Mouse (Mus musculus) lung, postnatal 36 days (tissue): ENCODE data around the gene 2610528J11Rik.
"Not testable (repeated sequence)": the region's sequence is repeated elsewhere in the genome, so short reads cannot be mapped to it uniquely, and the experiment has no call there.

ENCODE experiments used
- DNase-seq: peaks from one replicate; pipeline ENCODE4 v3.0.0; 2022; ENCODE audit warnings: mixed read lengths

The 2610528J11Rik gene

GRCm38 (mm10) chr4:118542510-118543157 lies 15.8 kb downstream of the 2610528J11Rik start:
- peak; percentile 35 for DNase-seq

GRCm38 (mm10) chr4:118543158-118543530 lies 16.3 kb downstream of the 2610528J11Rik start:
- DNase-seq, result peak; percentile 61

GRCm38 (mm10) chr4:118543592-118544260 lies 16.9 kb downstream of the 2610528J11Rik start, which contains the start of gene Tmem125:
TSS of gene Tmem125 (minus strand) at chr4:118544044.
- peak; percentile 89 for DNase-seq

GRCm38 (mm10) chr4:118544441-118545127 lies 17.8 kb downstream of the 2610528J11Rik start:
- DNase-seq, result no peak

- DNase-seq, result peak; percentile 32
These were observed 20.8 kb downstream of the 2610528J11Rik start for GRCm38 (mm10) chr4:118547424-118548129.

- DNase-seq, result not testable (repeated sequence)
These were observed 21.3 kb downstream of the 2610528J11Rik start for GRCm38 (mm10) chr4:118548130-118548480.

GRCm38 (mm10) chr4:118553039-118553649 lies 26.3 kb downstream of the 2610528J11Rik start:
- DNase-seq, result no peak

GRCm38 (mm10) chr4:118564062-118564925 lies 37.5 kb downstream of the 2610528J11Rik start:
- no peak for DNase-seq

- no peak for DNase-seq
These were observed 38.1 kb downstream of the 2610528J11Rik start for GRCm38 (mm10) chr4:118564926-118565279.

- DNase-seq, result peak; percentile 60
These were observed 39.4 kb downstream of the 2610528J11Rik start for GRCm38 (mm10) chr4:118566161-118566676.

- DNase-seq, result no peak
These were observed 41.9 kb downstream of the 2610528J11Rik start for GRCm38 (mm10) chr4:118568709-118569108.

GRCm38 (mm10) chr4:118569320-118569719 lies 42.5 kb downstream of the 2610528J11Rik start:
- no peak for DNase-seq

- DNase-seq, result no peak
These were observed 44.6 kb downstream of the 2610528J11Rik start for GRCm38 (mm10) chr4:118571441-118571840.

GRCm38 (mm10) chr4:118576097-118576496 lies 49.3 kb downstream of the 2610528J11Rik start:
- DNase-seq, result peak; percentile 87

GRCm38 (mm10) chr4:118579313-118579712 lies 52.5 kb downstream of the 2610528J11Rik start:
- peak; percentile 37 for DNase-seq
